Mouse (Mus musculus): ENCODE results near the gene Psmb2. TPM values are rescaled to one million over a fixed set of nuclear protein-coding genes. Genes with fewer than 3 reads are reported as not detected.

Psmb2 gene
- polyA plus RNA-seq, 1 experiment: 236 TPM

- TF ChIP-seq SRF (IDR thresholded peaks at IDR 0.05; ENCODE audit: control insufficient read depth, insufficient read length, low read depth): no peak
- no peak for TF ChIP-seq MAX (IDR thresholded peaks at IDR 0.05; ENCODE audit: low read depth)
- no peak for TF ChIP-seq TCF3 (IDR thresholded peaks at IDR 0.05; ENCODE audit: insufficient read length, low read depth)
- no peak for TF ChIP-seq MYOD1 (IDR thresholded peaks at IDR 0.05; ENCODE audit: control insufficient read depth in 1 of 3, insufficient read length in 2 of 3, low read depth in 2 of 3)
- TF ChIP-seq POLR2AphosphoS2 (IDR thresholded peaks at IDR 0.05; ENCODE audit: insufficient read length, low read depth): no peak
- TF ChIP-seq MYOG (IDR thresholded peaks at IDR 0.05; ENCODE audit: control insufficient read depth in 1 of 3, insufficient read depth in 1 of 3, insufficient read length in 2 of 3, low read depth in 2 of 3): no peak
- no peak for TF ChIP-seq CEBPB (IDR thresholded peaks at IDR 0.05; ENCODE audit: insufficient read depth, poor library complexity, severe bottlenecking)
- no peak for TF ChIP-seq E2F4 (IDR thresholded peaks at IDR 0.05; ENCODE audit: insufficient read depth)
- no peak for TF ChIP-seq USF1 (IDR thresholded peaks at IDR 0.05; ENCODE audit: low read depth)
- TF ChIP-seq TCF12 (IDR thresholded peaks at IDR 0.05; ENCODE audit: insufficient read depth, poor library complexity, severe bottlenecking): no peak
- no peak for TF ChIP-seq REST (IDR thresholded peaks at IDR 0.05; ENCODE audit: insufficient read depth, insufficient read length)
- no peak for TF ChIP-seq POLR2A (IDR thresholded peaks at IDR 0.05; ENCODE audit: insufficient read length, low read depth)
- H3K27me3 ChIP-seq (ENCODE audit: control insufficient read depth, insufficient read depth, insufficient read length): peaks cover 36% of the 10 kb centered on the region
These were observed 62.7 kb downstream of the Psmb2 start for GRCm38 (mm10) chr4:126739966-126740676.

DNA sequence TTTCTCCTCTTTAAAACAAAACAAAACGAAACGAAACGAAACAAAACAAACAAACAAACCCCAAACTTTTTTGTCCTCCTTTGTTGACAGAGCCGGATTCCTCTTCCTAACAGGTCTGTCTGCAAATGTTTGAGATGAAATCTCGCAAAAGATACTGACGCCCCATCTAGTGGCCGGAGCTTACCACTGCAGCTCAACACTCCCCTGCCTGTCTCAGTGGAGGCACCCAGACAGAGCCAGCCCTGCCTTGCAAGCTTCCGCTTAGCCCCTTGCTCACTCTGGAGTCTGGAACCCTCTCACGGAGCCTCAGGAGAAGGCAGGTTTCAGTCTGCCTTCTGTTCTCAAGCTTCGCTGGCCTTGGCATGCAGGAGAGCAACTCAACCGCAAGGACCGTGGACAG, 64.0 kb downstream of the Psmb2 start:
- H3ac ChIP-seq (ENCODE audit: control insufficient read depth, insufficient read length): no peak overlapping the region
- H3K4me2 ChIP-seq (ENCODE audit: low read depth): no peak overlapping the region
- TF ChIP-seq E2F4 (IDR thresholded peaks at IDR 0.05; ENCODE audit: insufficient read depth): no peak
- TF ChIP-seq POLR2A (IDR thresholded peaks at IDR 0.05; ENCODE audit: insufficient read length, low read depth): no peak
- no peak for TF ChIP-seq MYOG (IDR thresholded peaks at IDR 0.05; ENCODE audit: control insufficient read depth in 1 of 3, insufficient read depth in 1 of 3, insufficient read length in 2 of 3, low read depth in 2 of 3)
- TF ChIP-seq TCF12 (IDR thresholded peaks at IDR 0.05; ENCODE audit: insufficient read depth, poor library complexity, severe bottlenecking): no peak
- H3K36me3 ChIP-seq (ENCODE audit: control insufficient read depth, insufficient read depth): peaks cover 5% of the 10 kb centered on the region
- H3K27me3 ChIP-seq (ENCODE audit: control insufficient read depth, insufficient read depth, insufficient read length): peaks cover 23% of the 10 kb centered on the region
- no peaks in the 10 kb centered on the region for H3K79me2 ChIP-seq (ENCODE audit: control insufficient read depth, insufficient read depth)
- no peak overlapping the region for H3K4me3 ChIP-seq

More at GRCm38 (mm10) chr4:126739966-126740676, 62.7 kb downstream of the Psmb2 start:
- Histone ChIP-seq H3K79me2 (ENCODE audit: control insufficient read depth, insufficient read depth) (no peaks in the 10 kb centered on the region), H3K4me2 (ENCODE audit: low read depth) (no peak overlapping the region), H3ac (ENCODE audit: control insufficient read depth, insufficient read length) (no peak overlapping the region), H3K36me3 (ENCODE audit: control insufficient read depth, insufficient read depth) (peaks cover 2% of the 10 kb centered on the region), H3K4me3 (no peak overlapping the region)

GRCm38 (mm10) chr4:126742976-126743375, 65.5 kb downstream of the Psmb2 start:
- peaks cover 5% of the 10 kb centered on the region for H3K36me3 ChIP-seq (ENCODE audit: control insufficient read depth, insufficient read depth)
- no peaks in the 10 kb centered on the region for H3K79me2 ChIP-seq (ENCODE audit: control insufficient read depth, insufficient read depth)
- H3K4me2 ChIP-seq (ENCODE audit: low read depth): no peak overlapping the region
- H3K27me3 ChIP-seq (ENCODE audit: control insufficient read depth, insufficient read depth, insufficient read length): peaks cover 9% of the 10 kb centered on the region
- H3ac ChIP-seq (ENCODE audit: control insufficient read depth, insufficient read length): no peak overlapping the region
- TF ChIP-seq MYOD1 (IDR thresholded peaks at IDR 0.05; ENCODE audit: control insufficient read depth in 1 of 3, insufficient read length in 2 of 3, low read depth in 2 of 3) (no peak), MYOG (IDR thresholded peaks at IDR 0.05; ENCODE audit: control insufficient read depth in 1 of 3, insufficient read depth in 1 of 3, insufficient read length in 2 of 3, low read depth in 2 of 3) (no peak), USF1 (IDR thresholded peaks at IDR 0.05; ENCODE audit: low read depth) (no peak), REST (IDR thresholded peaks at IDR 0.05; ENCODE audit: insufficient read depth, insufficient read length) (no peak), E2F4 (IDR thresholded peaks at IDR 0.05; ENCODE audit: insufficient read depth) (no peak), MAX (IDR thresholded peaks at IDR 0.05; ENCODE audit: low read depth) (no peak), TCF12 (IDR thresholded peaks at IDR 0.05; ENCODE audit: insufficient read depth, poor library complexity, severe bottlenecking) (no peak), SRF (IDR thresholded peaks at IDR 0.05; ENCODE audit: control insufficient read depth, insufficient read length, low read depth) (no peak), POLR2AphosphoS2 (IDR thresholded peaks at IDR 0.05; ENCODE audit: insufficient read length, low read depth) (no peak), CEBPB (IDR thresholded peaks at IDR 0.05; ENCODE audit: insufficient read depth, poor library complexity, severe bottlenecking) (no peak), TCF3 (IDR thresholded peaks at IDR 0.05; ENCODE audit: insufficient read length, low read depth) (no peak), POLR2A (IDR thresholded peaks at IDR 0.05; ENCODE audit: insufficient read length, low read depth) (no peak)
- no peak overlapping the region for H3K4me3 ChIP-seq

DNA sequence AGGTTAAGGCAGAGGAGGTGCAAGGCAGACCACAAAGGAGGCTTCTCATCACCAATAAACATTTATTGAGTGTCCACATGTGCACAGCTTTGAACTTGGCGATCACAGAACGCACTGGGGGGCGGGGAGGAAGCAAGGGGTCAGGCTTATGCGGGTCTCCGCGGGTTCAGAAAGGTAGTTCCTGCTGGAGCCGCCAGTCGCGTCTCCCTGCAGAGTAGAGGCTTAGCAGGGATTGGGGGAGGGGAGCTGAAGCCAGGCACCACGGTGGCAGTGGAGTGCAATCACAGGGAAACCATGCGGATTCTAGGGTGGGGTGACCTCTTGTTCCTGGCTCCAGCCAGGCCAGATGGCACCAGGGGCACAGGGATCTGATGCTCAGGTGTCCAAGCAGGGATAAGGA, 66.3 kb downstream of the Psmb2 start:
- H3K4me2 ChIP-seq (ENCODE audit: low read depth): no peak overlapping the region
- H3K36me3 ChIP-seq (ENCODE audit: control insufficient read depth, insufficient read depth): peaks cover 5% of the 10 kb centered on the region
- TF ChIP-seq SRF (IDR thresholded peaks at IDR 0.05; ENCODE audit: control insufficient read depth, insufficient read length, low read depth) (no peak), TCF12 (IDR thresholded peaks at IDR 0.05; ENCODE audit: insufficient read depth, poor library complexity, severe bottlenecking) (no peak), USF1 (IDR thresholded peaks at IDR 0.05; ENCODE audit: low read depth) (no peak), E2F4 (IDR thresholded peaks at IDR 0.05; ENCODE audit: insufficient read depth) (no peak)

GRCm38 (mm10) chr4:126744831-126745230, 67.4 kb downstream of the Psmb2 start:
- Histone ChIP-seq H3K79me2 (ENCODE audit: control insufficient read depth, insufficient read depth) (no peaks in the 10 kb centered on the region), H3K36me3 (ENCODE audit: control insufficient read depth, insufficient read depth) (peaks cover 5% of the 10 kb centered on the region), H3K4me2 (ENCODE audit: low read depth) (no peak overlapping the region), H3ac (ENCODE audit: control insufficient read depth, insufficient read length) (no peak overlapping the region), H3K27me3 (ENCODE audit: control insufficient read depth, insufficient read depth, insufficient read length) (no peaks in the 10 kb centered on the region), H3K4me3 (no peak overlapping the region)
- TF ChIP-seq POLR2AphosphoS2 (IDR thresholded peaks at IDR 0.05; ENCODE audit: insufficient read length, low read depth) (no peak), CEBPB (IDR thresholded peaks at IDR 0.05; ENCODE audit: insufficient read depth, poor library complexity, severe bottlenecking) (no peak), TCF12 (IDR thresholded peaks at IDR 0.05; ENCODE audit: insufficient read depth, poor library complexity, severe bottlenecking) (no peak), SRF (IDR thresholded peaks at IDR 0.05; ENCODE audit: control insufficient read depth, insufficient read length, low read depth) (no peak), E2F4 (IDR thresholded peaks at IDR 0.05; ENCODE audit: insufficient read depth) (no peak), POLR2A (IDR thresholded peaks at IDR 0.05; ENCODE audit: insufficient read length, low read depth) (no peak), MAX (IDR thresholded peaks at IDR 0.05; ENCODE audit: low read depth) (no peak), REST (IDR thresholded peaks at IDR 0.05; ENCODE audit: insufficient read depth, insufficient read length) (no peak), MYOG (IDR thresholded peaks at IDR 0.05; ENCODE audit: control insufficient read depth in 1 of 3, insufficient read depth in 1 of 3, insufficient read length in 2 of 3, low read depth in 2 of 3) (no peak), MYOD1 (IDR thresholded peaks at IDR 0.05; ENCODE audit: control insufficient read depth in 1 of 3, insufficient read length in 2 of 3, low read depth in 2 of 3) (no peak), TCF3 (IDR thresholded peaks at IDR 0.05; ENCODE audit: insufficient read length, low read depth) (no peak), USF1 (IDR thresholded peaks at IDR 0.05; ENCODE audit: low read depth) (no peak)

More for the DNA sequence above, 66.3 kb downstream of the Psmb2 start:
- Histone ChIP-seq H3ac (ENCODE audit: control insufficient read depth, insufficient read length) (no peak overlapping the region), H3K27me3 (ENCODE audit: control insufficient read depth, insufficient read depth, insufficient read length) (peaks cover 2% of the 10 kb centered on the region), H3K4me3 (no peak overlapping the region), H3K79me2 (ENCODE audit: control insufficient read depth, insufficient read depth) (no peaks in the 10 kb centered on the region)
